Mouse (Mus musculus): ENCODE results near the gene Nucb1. TPM values are rescaled to one million over a fixed set of nuclear protein-coding genes. Genes with fewer than 3 reads are reported as not detected.

Gene Nucb1
- polyA plus RNA-seq (2014; fragmentation: Illumina TruSeq; extraction: RNeasy Lipid Tissue Mini Kit (QIAGEN cat#74804); ENCODE audit: low read depth, low replicate concordance) = 68.5 TPM

GRCm38 (mm10) chr7:45509912-45510787, at the start of gene Nucb1:
Gene Nucb1, minus strand, starts transcription at chr7:45510406.

GRCm38 (mm10) chr7:45554744-45555143, 44.5 kb upstream of the Nucb1 start, which contains the start of gene Hsd17b14:
Gene Hsd17b14, plus strand, starts transcription at chr7:45554893.

GRCm38 (mm10) chr7:45525809-45526473, 15.7 kb upstream of the Nucb1 start, which contains the start of the genes Ppp1r15a and Plekha4:
Gene Ppp1r15a, minus strand, starts transcription at chr7:45526268.
Gene Plekha4, plus strand, starts transcription at chr7:45526330.

GRCm38 (mm10) chr7:45488293-45489204, 21.7 kb downstream of the Nucb1 start, which contains the start of gene Dhdh:
Gene Dhdh, minus strand, starts transcription at chr7:45488805.

GRCm38 (mm10) chr7:45486761-45487415, 23.3 kb downstream of the Nucb1 start, which contains the start of gene Gm45808:
Gene Gm45808, minus strand, starts transcription at chr7:45486811.

DNA sequence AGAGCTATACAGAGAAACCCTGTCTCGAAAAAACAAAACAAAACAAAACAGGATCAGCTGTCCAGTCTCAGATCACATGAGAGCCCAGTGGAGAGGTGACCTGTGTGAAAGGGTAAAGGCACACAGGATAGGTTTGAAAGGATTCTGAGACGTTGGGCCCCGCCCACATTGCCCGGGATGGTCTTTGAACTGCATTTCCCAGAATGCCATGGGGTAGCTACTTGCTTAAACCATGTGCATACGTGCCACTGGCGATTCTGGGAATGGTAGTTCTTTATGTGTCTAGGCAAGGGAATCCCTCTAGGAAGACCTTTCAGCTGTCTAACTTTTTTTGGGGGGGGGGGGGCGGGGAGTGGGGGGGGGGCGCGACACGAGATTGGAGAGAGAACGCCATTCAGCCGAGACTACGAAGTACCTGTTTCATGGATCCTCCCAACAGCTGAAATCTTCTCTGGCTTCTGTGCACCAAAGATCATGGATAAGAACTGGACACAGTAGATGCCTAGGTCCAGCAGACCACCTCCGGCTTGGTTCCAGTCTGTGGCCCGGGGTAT, 28.8 kb downstream of the Nucb1 start, which contains the start of gene Tulp2:
Gene Tulp2 (plus strand): TSS at position 504 of the 554 bp plus-strand sequence.

DNA sequence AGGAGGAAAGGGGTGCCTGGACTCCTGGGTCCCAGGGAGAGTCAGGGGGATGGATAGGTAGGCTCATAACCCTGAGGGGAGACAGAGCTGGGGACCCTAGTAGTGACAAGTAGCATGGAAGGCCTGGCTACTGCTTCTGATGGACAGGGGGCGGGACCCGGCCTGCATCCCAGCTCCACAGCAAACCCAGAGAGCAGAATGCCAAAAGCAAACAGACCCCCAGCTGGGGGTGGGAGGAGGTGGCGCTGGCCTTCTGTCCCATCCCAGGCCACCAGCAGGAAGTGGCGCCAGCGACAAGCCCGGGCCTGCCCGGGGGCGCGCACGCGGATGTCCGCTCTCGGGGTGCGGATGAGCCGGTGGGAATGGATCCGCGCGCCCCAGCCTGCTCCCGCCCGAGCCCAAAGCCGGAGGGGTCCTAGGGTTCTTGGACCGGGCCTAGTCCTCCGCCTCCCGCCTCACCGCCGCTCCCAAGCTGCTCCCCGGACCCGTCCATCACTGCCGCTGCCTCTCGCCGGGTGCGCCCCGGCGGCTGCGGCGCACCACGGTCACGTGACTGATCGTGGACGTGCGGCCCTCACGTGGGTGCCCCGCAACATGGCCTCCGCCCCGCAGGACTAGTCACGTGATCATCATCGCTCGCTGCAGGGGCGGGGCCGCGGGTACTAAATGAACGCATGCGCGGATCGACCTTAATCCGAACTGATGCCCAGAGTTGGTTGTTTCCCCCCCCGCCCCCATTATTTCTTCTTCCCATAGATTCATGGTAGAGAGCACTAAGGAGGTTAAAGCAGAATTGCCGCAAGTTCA, 43.7 kb downstream of the Nucb1 start, which contains the start of gene Bax:
Gene Bax (minus strand): TSS at position 616 of the 807 bp plus-strand sequence.

GRCm38 (mm10) chr7:45459564-45460140, 50.6 kb downstream of the Nucb1 start, which contains the start of gene Ftl1:
Gene Ftl1, minus strand, starts transcription at chr7:45459884.

Other genes with a start within 250 kb of the Nucb1 start
- not detected for gene Slc6a21, start 232.9 kb downstream of the Nucb1 start, polyA plus RNA-seq (2014; fragmentation: Illumina TruSeq; extraction: RNeasy Lipid Tissue Mini Kit (QIAGEN cat#74804); ENCODE audit: low read depth, low replicate concordance)
- 0.29 TPM for gene Trpm4, start 176.6 kb downstream of the Nucb1 start, polyA plus RNA-seq (2014; fragmentation: Illumina TruSeq; extraction: RNeasy Lipid Tissue Mini Kit (QIAGEN cat#74804); ENCODE audit: low read depth, low replicate concordance)
- gene Hrc, start 175.1 kb downstream of the Nucb1 start, polyA plus RNA-seq (2014; fragmentation: Illumina TruSeq; extraction: RNeasy Lipid Tissue Mini Kit (QIAGEN cat#74804); ENCODE audit: low read depth, low replicate concordance) = 0.87 TPM
- gene Ppfia3, start 143.4 kb downstream of the Nucb1 start, polyA plus RNA-seq (2014; fragmentation: Illumina TruSeq; extraction: RNeasy Lipid Tissue Mini Kit (QIAGEN cat#74804); ENCODE audit: low read depth, low replicate concordance) = not detected
- gene Lin7b, start 139.8 kb downstream of the Nucb1 start, polyA plus RNA-seq (2014; fragmentation: Illumina TruSeq; extraction: RNeasy Lipid Tissue Mini Kit (QIAGEN cat#74804); ENCODE audit: low read depth, low replicate concordance) = not detected
- 77.1 TPM for gene Snrnp70, start 114.7 kb downstream of the Nucb1 start, polyA plus RNA-seq (2014; fragmentation: Illumina TruSeq; extraction: RNeasy Lipid Tissue Mini Kit (QIAGEN cat#74804); ENCODE audit: low read depth, low replicate concordance)
- gene Kcna7, start 104.8 kb downstream of the Nucb1 start, polyA plus RNA-seq (2014; fragmentation: Illumina TruSeq; extraction: RNeasy Lipid Tissue Mini Kit (QIAGEN cat#74804); ENCODE audit: low read depth, low replicate concordance) = not detected
- gene Ntf5, start 96.7 kb downstream of the Nucb1 start, polyA plus RNA-seq (2014; fragmentation: Illumina TruSeq; extraction: RNeasy Lipid Tissue Mini Kit (QIAGEN cat#74804); ENCODE audit: low read depth, low replicate concordance) = not detected
- not detected for gene Lhb, start 89.6 kb downstream of the Nucb1 start, polyA plus RNA-seq (2014; fragmentation: Illumina TruSeq; extraction: RNeasy Lipid Tissue Mini Kit (QIAGEN cat#74804); ENCODE audit: low read depth, low replicate concordance)
- 5.4 TPM for gene Gys1, start 75.6 kb downstream of the Nucb1 start, polyA plus RNA-seq (2014; fragmentation: Illumina TruSeq; extraction: RNeasy Lipid Tissue Mini Kit (QIAGEN cat#74804); ENCODE audit: low read depth, low replicate concordance)
- gene Ruvbl2, start 72.3 kb downstream of the Nucb1 start, polyA plus RNA-seq (2014; fragmentation: Illumina TruSeq; extraction: RNeasy Lipid Tissue Mini Kit (QIAGEN cat#74804); ENCODE audit: low read depth, low replicate concordance) = 0.76 TPM
- gene Ftl1, start 50.5 kb downstream of the Nucb1 start, polyA plus RNA-seq (2014; fragmentation: Illumina TruSeq; extraction: RNeasy Lipid Tissue Mini Kit (QIAGEN cat#74804); ENCODE audit: low read depth, low replicate concordance) = 6.7 TPM
- 1.1 TPM for gene Bax, start 43.5 kb downstream of the Nucb1 start, polyA plus RNA-seq (2014; fragmentation: Illumina TruSeq; extraction: RNeasy Lipid Tissue Mini Kit (QIAGEN cat#74804); ENCODE audit: low read depth, low replicate concordance)
- gene Tulp2, start 28.5 kb downstream of the Nucb1 start, polyA plus RNA-seq (2014; fragmentation: Illumina TruSeq; extraction: RNeasy Lipid Tissue Mini Kit (QIAGEN cat#74804); ENCODE audit: low read depth, low replicate concordance) = not detected
- gene Gm45808, start 23.6 kb downstream of the Nucb1 start, polyA plus RNA-seq (2014; fragmentation: Illumina TruSeq; extraction: RNeasy Lipid Tissue Mini Kit (QIAGEN cat#74804); ENCODE audit: low read depth, low replicate concordance) = not detected
- 122 TPM for gene Dhdh, start 21.6 kb downstream of the Nucb1 start, polyA plus RNA-seq (2014; fragmentation: Illumina TruSeq; extraction: RNeasy Lipid Tissue Mini Kit (QIAGEN cat#74804); ENCODE audit: low read depth, low replicate concordance)
- gene Ppp1r15a, start 15.9 kb upstream of the Nucb1 start, polyA plus RNA-seq (2014; fragmentation: Illumina TruSeq; extraction: RNeasy Lipid Tissue Mini Kit (QIAGEN cat#74804); ENCODE audit: low read depth, low replicate concordance) = 3.1 TPM
- 1.2 TPM for gene Plekha4, start 15.9 kb upstream of the Nucb1 start, polyA plus RNA-seq (2014; fragmentation: Illumina TruSeq; extraction: RNeasy Lipid Tissue Mini Kit (QIAGEN cat#74804); ENCODE audit: low read depth, low replicate concordance)
- not detected for gene Hsd17b14, start 44.5 kb upstream of the Nucb1 start, polyA plus RNA-seq (2014; fragmentation: Illumina TruSeq; extraction: RNeasy Lipid Tissue Mini Kit (QIAGEN cat#74804); ENCODE audit: low read depth, low replicate concordance)
- 8.7 TPM for gene Bcat2, start 59.7 kb upstream of the Nucb1 start, polyA plus RNA-seq (2014; fragmentation: Illumina TruSeq; extraction: RNeasy Lipid Tissue Mini Kit (QIAGEN cat#74804); ENCODE audit: low read depth, low replicate concordance)
- not detected for gene Fgf21, start 105.1 kb upstream of the Nucb1 start, polyA plus RNA-seq (2014; fragmentation: Illumina TruSeq; extraction: RNeasy Lipid Tissue Mini Kit (QIAGEN cat#74804); ENCODE audit: low read depth, low replicate concordance)
- gene Fut1, start 106.9 kb upstream of the Nucb1 start, polyA plus RNA-seq (2014; fragmentation: Illumina TruSeq; extraction: RNeasy Lipid Tissue Mini Kit (QIAGEN cat#74804); ENCODE audit: low read depth, low replicate concordance) = not detected
- not detected for gene Izumo1, start 111.4 kb upstream of the Nucb1 start, polyA plus RNA-seq (2014; fragmentation: Illumina TruSeq; extraction: RNeasy Lipid Tissue Mini Kit (QIAGEN cat#74804); ENCODE audit: low read depth, low replicate concordance)
- 0.23 TPM for gene Rasip1, start 117.1 kb upstream of the Nucb1 start, polyA plus RNA-seq (2014; fragmentation: Illumina TruSeq; extraction: RNeasy Lipid Tissue Mini Kit (QIAGEN cat#74804); ENCODE audit: low read depth, low replicate concordance)
- gene Mamstr, start 129.6 kb upstream of the Nucb1 start, polyA plus RNA-seq (2014; fragmentation: Illumina TruSeq; extraction: RNeasy Lipid Tissue Mini Kit (QIAGEN cat#74804); ENCODE audit: low read depth, low replicate concordance) = 0.17 TPM
- gene Fut2, start 156.0 kb upstream of the Nucb1 start, polyA plus RNA-seq (2014; fragmentation: Illumina TruSeq; extraction: RNeasy Lipid Tissue Mini Kit (QIAGEN cat#74804); ENCODE audit: low read depth, low replicate concordance) = not detected
- not detected for gene Ntn5, start 173.6 kb upstream of the Nucb1 start, polyA plus RNA-seq (2014; fragmentation: Illumina TruSeq; extraction: RNeasy Lipid Tissue Mini Kit (QIAGEN cat#74804); ENCODE audit: low read depth, low replicate concordance)
- not detected for gene Sec1, start 184.0 kb upstream of the Nucb1 start, polyA plus RNA-seq (2014; fragmentation: Illumina TruSeq; extraction: RNeasy Lipid Tissue Mini Kit (QIAGEN cat#74804); ENCODE audit: low read depth, low replicate concordance)
- gene Car11, start 189.4 kb upstream of the Nucb1 start, polyA plus RNA-seq (2014; fragmentation: Illumina TruSeq; extraction: RNeasy Lipid Tissue Mini Kit (QIAGEN cat#74804); ENCODE audit: low read depth, low replicate concordance) = 0.93 TPM
- gene Dbp, start 194.7 kb upstream of the Nucb1 start, polyA plus RNA-seq (2014; fragmentation: Illumina TruSeq; extraction: RNeasy Lipid Tissue Mini Kit (QIAGEN cat#74804); ENCODE audit: low read depth, low replicate concordance) = 9.2 TPM
- gene Rpl18, start 205.1 kb upstream of the Nucb1 start, polyA plus RNA-seq (2014; fragmentation: Illumina TruSeq; extraction: RNeasy Lipid Tissue Mini Kit (QIAGEN cat#74804); ENCODE audit: low read depth, low replicate concordance) = not detected
- 0.82 TPM for gene Sphk2, start 207.6 kb upstream of the Nucb1 start, polyA plus RNA-seq (2014; fragmentation: Illumina TruSeq; extraction: RNeasy Lipid Tissue Mini Kit (QIAGEN cat#74804); ENCODE audit: low read depth, low replicate concordance)
- gene Fam83e, start 210.8 kb upstream of the Nucb1 start, polyA plus RNA-seq (2014; fragmentation: Illumina TruSeq; extraction: RNeasy Lipid Tissue Mini Kit (QIAGEN cat#74804); ENCODE audit: low read depth, low replicate concordance) = not detected
- not detected for gene Spaca4, start 215.4 kb upstream of the Nucb1 start, polyA plus RNA-seq (2014; fragmentation: Illumina TruSeq; extraction: RNeasy Lipid Tissue Mini Kit (QIAGEN cat#74804); ENCODE audit: low read depth, low replicate concordance)

Data from adrenal gland, adult 10 weeks (tissue).